Comparison of ENCODE assay signal across 11 mouse cellular contexts in genomic region chr13:113879651-113880327, GRCm38 (mm10).
A peak's percentile ranks its signal among the peaks of the same experiment; 100 is the strongest.
DNase-seq lines count a peak whose midpoint lies in the region; ATAC-seq and TF ChIP-seq lines count a peak whose summit lies in the region.
"Had no signal": no experiment of that assay in that cellular context is flagged by ENCODE, and none has a peak within 500 bp of the region (broad histone marks: within the 10 kb centered on the region; RNA-seq: fewer than 3 reads in every experiment).

No protein-coding gene starts in this region.

- 0 out of 2 replicates have a peak, but pooled peaks cover 14% of the 10 kb centered on the region for H3K4me1 ChIP-seq in kidney, postnatal 0 days (replicated peaks; ENCODE audit: insufficient read depth, low read length)
- peaks cover 54% of the 10 kb centered on the region for H3K4me1 ChIP-seq in forebrain, embryonic 12.5 days
- H3K4me1 ChIP-seq in limb, embryonic 11.5 days (ENCODE audit: control insufficient read depth, insufficient read depth, low read length) = peaks cover 19% of the 10 kb centered on the region
- peaks cover 24% of the 10 kb centered on the region for H3K4me1 ChIP-seq in neural tube, embryonic 11.5 days (ENCODE audit: control insufficient read depth, insufficient read depth, low read length)
- no peaks in the 10 kb centered on the region for H3K4me1 ChIP-seq in thymus, adult 2 months (replicated peaks; ENCODE audit: control insufficient read depth, insufficient read depth, low read length)

- peak; percentile 63 for DNase-seq in kidney, postnatal 0 days (ENCODE audit: low spot score)
- DNase-seq in kidney, postnatal 14 days = no peak
- DNase-seq in limb, embryonic 11.5 days (ENCODE audit: low spot score) = no peak
- DNase-seq in neural tube, embryonic 11.5 days (ENCODE audit: low spot score) = peak; percentile 64
- no peak for DNase-seq in ovary, postnatal 36 days (ENCODE audit: low spot score)
- DNase-seq in urinary bladder, postnatal 4 days (ENCODE audit: low spot score in 2 of 2) = no peak
- no peak for DNase-seq in thymus, adult 2 months
- DNase-seq: adrenal gland, postnatal 10 days; heart, postnatal 10 days had no signal

- H3K9ac ChIP-seq in kidney, postnatal 0 days (ENCODE audit: low read depth, low read length) = no peak overlapping the region
- H3K9ac ChIP-seq in forebrain, embryonic 12.5 days = no peak overlapping the region
- no peak overlapping the region for H3K9ac ChIP-seq in limb, embryonic 11.5 days (ENCODE audit: low read length)
- H3K9ac ChIP-seq in neural tube, embryonic 11.5 days (ENCODE audit: low read length) = no peak overlapping the region
- H3K9ac ChIP-seq: embryonic facial prominence, embryonic 15.5 days had no signal

- H3K36me3 ChIP-seq in kidney, postnatal 0 days (ENCODE audit: insufficient read depth, low read length) = no peaks in the 10 kb centered on the region
- no peaks in the 10 kb centered on the region for H3K36me3 ChIP-seq in forebrain, embryonic 12.5 days (replicated peaks)
- no peaks in the 10 kb centered on the region for H3K36me3 ChIP-seq in limb, embryonic 11.5 days (ENCODE audit: control insufficient read depth, insufficient read depth, low read length)
- no peaks in the 10 kb centered on the region for H3K36me3 ChIP-seq in neural tube, embryonic 11.5 days (ENCODE audit: control insufficient read depth, insufficient read depth, low read length)
- H3K36me3 ChIP-seq in thymus, adult 2 months (ENCODE audit: control insufficient read depth, insufficient read depth, low read length) = no peaks in the 10 kb centered on the region
- H3K36me3 ChIP-seq: embryonic facial prominence, embryonic 15.5 days had no signal

- H3K4me2 ChIP-seq in kidney, postnatal 0 days (ENCODE audit: low read length) = 0 out of 2 replicates have a peak overlapping the region, but pooled peaks have one; percentile 39
- peak overlapping the region; percentile 39 for H3K4me2 ChIP-seq in forebrain, embryonic 12.5 days
- H3K4me2 ChIP-seq in limb, embryonic 11.5 days (ENCODE audit: low read depth, severe bottlenecking) = no peak overlapping the region
- peak overlapping the region; percentile 14; the same call in 1 of the 2 replicates for H3K4me2 ChIP-seq in neural tube, embryonic 11.5 days (ENCODE audit: low read depth)

- H3K9me3 ChIP-seq in kidney, postnatal 0 days (replicated peaks; ENCODE audit: low read length) = no peaks in the 10 kb centered on the region
- no peaks in the 10 kb centered on the region for H3K9me3 ChIP-seq in forebrain, embryonic 12.5 days
- H3K9me3 ChIP-seq in limb, embryonic 11.5 days (ENCODE audit: control insufficient read depth, low read length) = no peaks in the 10 kb centered on the region
- H3K9me3 ChIP-seq in neural tube, embryonic 11.5 days (ENCODE audit: control insufficient read depth, low read length) = no peaks in the 10 kb centered on the region
- H3K9me3 ChIP-seq: embryonic facial prominence, embryonic 15.5 days had no signal

- no peaks in the 10 kb centered on the region for H3K27me3 ChIP-seq in kidney, postnatal 0 days (ENCODE audit: insufficient read depth, low read length)
- H3K27me3 ChIP-seq in forebrain, embryonic 12.5 days = no peaks in the 10 kb centered on the region
- H3K27me3 ChIP-seq in limb, embryonic 11.5 days (ENCODE audit: control insufficient read depth, insufficient read depth, low read length) = no peaks in the 10 kb centered on the region
- no peaks in the 10 kb centered on the region for H3K27me3 ChIP-seq in neural tube, embryonic 11.5 days (ENCODE audit: control insufficient read depth, insufficient read depth, low read length)
- H3K27me3 ChIP-seq in thymus, adult 2 months (ENCODE audit: control insufficient read depth, insufficient read depth, low read length) = no peaks in the 10 kb centered on the region
- H3K27me3 ChIP-seq: embryonic facial prominence, embryonic 15.5 days had no signal

- H3K27ac ChIP-seq in kidney, postnatal 0 days = no peak overlapping the region
- H3K27ac ChIP-seq in forebrain, embryonic 12.5 days = no peak overlapping the region
- H3K27ac ChIP-seq in limb, embryonic 11.5 days (replicated peaks; ENCODE audit: low read depth, low read length) = no peak overlapping the region
- H3K27ac ChIP-seq in neural tube, embryonic 11.5 days (ENCODE audit: low read depth, low read length) = 0 out of 2 replicates have a peak overlapping the region, but pooled peaks have one; percentile 5
- no peak overlapping the region for H3K27ac ChIP-seq in thymus, adult 2 months (ENCODE audit: control insufficient read depth, insufficient read depth, low read length)
- H3K27ac ChIP-seq: embryonic facial prominence, embryonic 15.5 days had no signal

- no peak for TF ChIP-seq CTCF in kidney, postnatal 0 days (IDR thresholded peaks at IDR 0.05; ENCODE audit: low read depth)
- no peak for TF ChIP-seq CTCF in thymus, adult 2 months (IDR thresholded peaks at IDR 0.05; ENCODE audit: borderline replicate concordance, control insufficient read depth, extremely low read depth, insufficient read depth, low read length, poor library complexity)

- no peak overlapping the region for H3K4me3 ChIP-seq in kidney, postnatal 0 days (replicated peaks; ENCODE audit: low read depth, low read length)
- H3K4me3 ChIP-seq in forebrain, embryonic 12.5 days (replicated peaks) = no peak overlapping the region
- H3K4me3 ChIP-seq in limb, embryonic 11.5 days (ENCODE audit: low read depth, low read length) = no peak overlapping the region
- H3K4me3 ChIP-seq in neural tube, embryonic 11.5 days (ENCODE audit: low read depth, low read length) = no peak overlapping the region
- H3K4me3 ChIP-seq in thymus, adult 2 months (ENCODE audit: control insufficient read depth, insufficient read depth, low read length) = no peak overlapping the region
- H3K4me3 ChIP-seq: embryonic facial prominence, embryonic 15.5 days had no signal

- no peak for TF ChIP-seq POLR2A in thymus, adult 2 months (IDR thresholded peaks at IDR 0.05; ENCODE audit: control insufficient read depth, extremely low read depth, insufficient read depth, low read length, poor library complexity)

- ATAC-seq in kidney, postnatal 0 days (replicated peaks; ENCODE audit: low FRiP score, low read depth) = no peak
- peak; percentile 72 for ATAC-seq in forebrain, embryonic 12.5 days (ENCODE audit: low FRiP score)
- ATAC-seq in limb, embryonic 11.5 days (ENCODE audit: insufficient number of reproducible peaks, low FRiP score, low TSS enrichment, low read depth) = peak; percentile 52; the same call in 1 of the 2 replicates
- peak; percentile 87 for ATAC-seq in neural tube, embryonic 11.5 days (ENCODE audit: insufficient read depth, low FRiP score, low TSS enrichment)

- 46% methylated on average over 20 of the region's 20 CpGs for WGBS in kidney, postnatal 0 days
- 18% methylated on average over 20 of the region's 20 CpGs for WGBS in forebrain, embryonic 12.5 days
- 34% methylated on average over 20 of the region's 20 CpGs for WGBS in limb, embryonic 11.5 days
- 23% methylated on average over 20 of the region's 20 CpGs for WGBS in neural tube, embryonic 11.5 days
- WGBS in thymus, adult 2 months = 84% methylated on average over 20 of the region's 20 CpGs

Comparison
In these comparisons a context has a peak if more than half of its experiments do, and no peak if none do; other contexts are left out.
1. DNase-seq: peak in kidney, postnatal 0 days (single experiment) and neural tube, embryonic 11.5 days (single experiment); none in kidney, postnatal 14 days (single experiment), limb, embryonic 11.5 days (single experiment), ovary, postnatal 36 days (single experiment), urinary bladder, postnatal 4 days (0 of 2) and thymus, adult 2 months (single experiment).